Mouse (Mus musculus): Measurements from ENCODE around the gene Pate2. TPM values are rescaled to one million over a fixed set of nuclear protein-coding genes. Genes with fewer than 3 reads are reported as not detected.

Gene Pate2
- total and polyA plus RNA-seq, 2 experiments from 2014 or later = 0.30 TPM; not detected in 1

DNA sequence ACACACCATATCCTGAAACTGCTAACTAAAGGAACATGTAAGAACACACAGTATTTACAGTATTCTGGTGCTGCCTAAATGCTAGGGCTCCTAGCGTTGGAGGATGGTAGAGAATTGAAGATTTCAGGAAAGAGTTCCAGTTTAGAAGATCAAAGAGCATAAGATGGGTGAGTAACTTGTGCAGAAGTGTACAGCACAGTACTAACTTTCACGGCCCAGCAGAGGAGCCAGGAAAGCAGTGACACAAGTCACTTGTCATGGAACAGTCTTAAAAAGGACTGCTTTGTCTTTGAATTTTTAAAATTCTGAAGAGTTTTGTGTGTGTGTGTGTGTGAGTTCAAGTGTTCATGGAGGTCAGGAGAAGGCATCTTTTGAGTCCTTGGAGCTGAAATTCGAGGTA, 2.1 kb upstream of the Pate2 start:
- TF ChIP-seq CTCF (IDR thresholded peaks at IDR 0.05; ENCODE audit: low read depth) (no peak), EP300 (IDR thresholded peaks at IDR 0.05; ENCODE audit: low read depth) (no peak)
- H3K9me3 ChIP-seq (replicated peaks; ENCODE audit: control insufficient read depth, low read length) = no peaks in the 10 kb centered on the region
- no peak overlapping the region for H3K27ac ChIP-seq (ENCODE audit: low read depth)
- 80% methylated on average over 3 of the region's 3 CpGs for WGBS
- ATAC-seq (ENCODE audit: insufficient read depth, low read depth) (no peak), DNase-seq (ENCODE audit: low spot score) (no peak)
- no peak overlapping the region for H3K4me3 ChIP-seq (ENCODE audit: low read depth, low read length)
- peaks cover 13% of the 10 kb centered on the region; the same call in 1 of the 2 replicates for H3K4me1 ChIP-seq (ENCODE audit: control insufficient read depth, insufficient read depth)
- H3K27me3 ChIP-seq (ENCODE audit: control insufficient read depth, insufficient read depth, low read length) = no peaks in the 10 kb centered on the region
- no peak overlapping the region for H3K9ac ChIP-seq (replicated peaks; ENCODE audit: low read depth, low read length)
- H3K36me3 ChIP-seq (replicated peaks; ENCODE audit: control insufficient read depth, insufficient read depth, low read length) = peaks cover 36% of the 10 kb centered on the region
- no peak overlapping the region for H3K4me2 ChIP-seq (ENCODE audit: low read depth, low read length)

DNA sequence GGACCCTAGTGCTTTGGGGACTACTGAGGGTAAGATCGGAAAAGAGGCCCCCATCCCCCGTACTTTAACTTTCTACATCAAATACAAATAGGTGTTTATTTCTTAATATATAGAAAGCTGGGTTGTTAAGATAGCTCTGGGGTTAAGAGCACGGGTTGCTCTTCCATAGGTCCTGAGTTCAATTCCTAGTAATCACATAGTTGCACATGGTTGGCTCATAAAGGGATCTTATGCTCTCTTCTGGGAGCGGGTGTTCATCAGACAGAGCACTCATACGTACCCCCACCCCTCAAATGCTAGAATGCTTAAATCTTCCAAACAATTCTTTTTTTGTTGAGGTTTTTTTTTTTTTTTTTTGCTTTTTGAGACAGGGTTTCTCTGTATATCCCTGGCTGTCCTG, 579 bp downstream of the Pate2 start:
- Histone ChIP-seq H3K27ac (ENCODE audit: low read depth) (peak overlapping the region; percentile 86; the same call in 1 of the 2 replicates), H3K4me3 (ENCODE audit: low read depth, low read length) (peak overlapping the region; percentile 84), H3K27me3 (ENCODE audit: control insufficient read depth, insufficient read depth, low read length) (peaks cover 6% of the 10 kb centered on the region; the same call in 1 of the 2 replicates), H3K4me1 (ENCODE audit: control insufficient read depth, insufficient read depth) (peaks cover 6% of the 10 kb centered on the region; the same call in 1 of the 2 replicates), H3K9me3 (replicated peaks; ENCODE audit: control insufficient read depth, low read length) (no peaks in the 10 kb centered on the region), H3K9ac (replicated peaks; ENCODE audit: low read depth, low read length) (peak overlapping the region; percentile 77), H3K4me2 (ENCODE audit: low read depth, low read length) (peak overlapping the region; percentile 92), H3K36me3 (replicated peaks; ENCODE audit: control insufficient read depth, insufficient read depth, low read length) (peaks cover 23% of the 10 kb centered on the region)
- no peak for TF ChIP-seq EP300 (IDR thresholded peaks at IDR 0.05; ENCODE audit: low read depth)
- TF ChIP-seq CTCF (IDR thresholded peaks at IDR 0.05; ENCODE audit: low read depth) = no peak
- no peak for ATAC-seq (ENCODE audit: insufficient read depth, low read depth)
- DNase-seq (ENCODE audit: low spot score) = no peak
- 6% methylated on average over 5 of the region's 5 CpGs for WGBS

DNA sequence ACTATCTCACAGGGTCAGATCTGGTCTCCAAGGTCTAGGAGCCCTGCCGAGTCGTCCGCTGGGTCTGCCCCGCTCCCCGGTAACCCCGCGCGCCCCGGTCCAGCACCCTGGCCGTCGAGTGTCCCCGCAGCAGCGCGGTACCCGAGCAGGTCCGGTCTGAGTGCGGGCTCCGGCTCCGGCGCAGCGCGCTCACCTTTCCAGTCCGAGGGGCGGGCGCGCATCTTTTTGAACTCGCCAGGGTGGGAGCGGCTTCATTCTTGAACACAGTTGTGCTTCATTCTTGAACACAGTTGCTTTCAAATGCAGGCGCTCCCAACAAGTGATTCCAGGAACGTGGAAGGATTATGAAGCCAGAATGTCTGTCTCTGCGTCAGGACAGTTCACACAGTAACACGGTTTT, 4.3 kb downstream of the Pate2 start:
- ATAC-seq (ENCODE audit: insufficient read depth, low read depth) = no peak
- WGBS = 5% methylated on average over 32 of the region's 32 CpGs
- Histone ChIP-seq H3K9me3 (replicated peaks; ENCODE audit: control insufficient read depth, low read length) (no peaks in the 10 kb centered on the region), H3K9ac (replicated peaks; ENCODE audit: low read depth, low read length) (no peak overlapping the region), H3K27me3 (ENCODE audit: control insufficient read depth, insufficient read depth, low read length) (peaks cover 6% of the 10 kb centered on the region; the same call in 1 of the 2 replicates), H3K4me1 (ENCODE audit: control insufficient read depth, insufficient read depth) (no peaks in the 10 kb centered on the region), H3K4me2 (ENCODE audit: low read depth, low read length) (peak overlapping the region; percentile 39), H3K27ac (ENCODE audit: low read depth) (no peak overlapping the region), H3K4me3 (ENCODE audit: low read depth, low read length) (peak overlapping the region; percentile 20), H3K36me3 (replicated peaks; ENCODE audit: control insufficient read depth, insufficient read depth, low read length) (no peaks in the 10 kb centered on the region)
- no peak for TF ChIP-seq EP300 (IDR thresholded peaks at IDR 0.05; ENCODE audit: low read depth)
- TF ChIP-seq CTCF (IDR thresholded peaks at IDR 0.05; ENCODE audit: low read depth) = no peak
- no peak for DNase-seq (ENCODE audit: low spot score)

DNA sequence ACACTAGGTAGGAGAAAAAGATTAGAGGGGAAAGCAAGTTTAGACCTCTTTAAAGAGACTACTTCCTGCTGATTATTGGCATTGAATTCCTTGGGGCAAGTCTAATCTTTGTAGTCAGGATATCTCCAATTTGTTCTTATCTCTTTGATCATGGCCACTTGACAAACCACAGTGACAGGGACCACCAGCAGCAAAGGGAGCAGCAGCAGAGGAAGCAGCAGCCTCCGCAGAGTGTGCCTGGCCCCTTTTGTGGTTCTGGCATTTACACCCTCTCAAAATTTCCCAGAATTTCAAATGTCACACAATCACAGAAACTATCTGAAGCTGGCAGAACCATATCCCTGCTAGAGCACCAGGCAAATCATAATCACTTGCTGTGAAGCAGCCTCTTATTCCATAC, 17.6 kb downstream of the Pate2 start:
- TF ChIP-seq CTCF (IDR thresholded peaks at IDR 0.05; ENCODE audit: low read depth) (no peak), EP300 (IDR thresholded peaks at IDR 0.05; ENCODE audit: low read depth) (no peak)
- H3K27me3 ChIP-seq (ENCODE audit: control insufficient read depth, insufficient read depth, low read length) = no peaks in the 10 kb centered on the region
- DNase-seq (ENCODE audit: low spot score) (no peak), ATAC-seq (ENCODE audit: insufficient read depth, low read depth) (no peak)
- H3K4me1 ChIP-seq (ENCODE audit: control insufficient read depth, insufficient read depth) = no peaks in the 10 kb centered on the region
- no peaks in the 10 kb centered on the region for H3K9me3 ChIP-seq (replicated peaks; ENCODE audit: control insufficient read depth, low read length)
- H3K9ac ChIP-seq (replicated peaks; ENCODE audit: low read depth, low read length) = no peak overlapping the region
- H3K36me3 ChIP-seq (replicated peaks; ENCODE audit: control insufficient read depth, insufficient read depth, low read length) = no peaks in the 10 kb centered on the region
- no peak overlapping the region for H3K4me2 ChIP-seq (ENCODE audit: low read depth, low read length)
- H3K4me3 ChIP-seq (ENCODE audit: low read depth, low read length) = no peak overlapping the region
- 21% methylated on average over 1 of the region's 1 CpGs for WGBS
- H3K27ac ChIP-seq (ENCODE audit: low read depth) = no peak overlapping the region

- no peak overlapping the region for H3K9ac ChIP-seq (replicated peaks; ENCODE audit: low read depth, low read length)
- H3K4me3 ChIP-seq (ENCODE audit: low read depth, low read length) = no peak overlapping the region
- H3K27me3 ChIP-seq (ENCODE audit: control insufficient read depth, insufficient read depth, low read length) = no peaks in the 10 kb centered on the region
- TF ChIP-seq CTCF (IDR thresholded peaks at IDR 0.05; ENCODE audit: low read depth) (peak; percentile 68), EP300 (IDR thresholded peaks at IDR 0.05; ENCODE audit: low read depth) (no peak)
- H3K9me3 ChIP-seq (replicated peaks; ENCODE audit: control insufficient read depth, low read length) = no peaks in the 10 kb centered on the region
- DNase-seq (ENCODE audit: low spot score) = peak; percentile 32
- WGBS = 12% methylated on average over 2 of the region's 2 CpGs
- no peak overlapping the region for H3K27ac ChIP-seq (ENCODE audit: low read depth)
- no peak for ATAC-seq (ENCODE audit: insufficient read depth, low read depth)
- no peaks in the 10 kb centered on the region for H3K4me1 ChIP-seq (ENCODE audit: control insufficient read depth, insufficient read depth)
- no peak overlapping the region for H3K4me2 ChIP-seq (ENCODE audit: low read depth, low read length)
- H3K36me3 ChIP-seq (replicated peaks; ENCODE audit: control insufficient read depth, insufficient read depth, low read length) = no peaks in the 10 kb centered on the region
Measured at GRCm38 (mm10) chr9:35592903-35593302, 22.8 kb downstream of the Pate2 start.

Measured in heart, postnatal 0 days (tissue).